Mouse (Mus musculus) ES-CJ7 (cell line): ENCODE measurements around the gene Tmco5.
A peak's percentile ranks its signal among the peaks of the same experiment; 100 is the strongest.

Experiments used
- DNase-seq: peaks from one replicate; pipeline ENCODE4 v3.0.0; 2011; ENCODE audit warnings: low read depth, low spot score

Tmco5 gene

DNA sequence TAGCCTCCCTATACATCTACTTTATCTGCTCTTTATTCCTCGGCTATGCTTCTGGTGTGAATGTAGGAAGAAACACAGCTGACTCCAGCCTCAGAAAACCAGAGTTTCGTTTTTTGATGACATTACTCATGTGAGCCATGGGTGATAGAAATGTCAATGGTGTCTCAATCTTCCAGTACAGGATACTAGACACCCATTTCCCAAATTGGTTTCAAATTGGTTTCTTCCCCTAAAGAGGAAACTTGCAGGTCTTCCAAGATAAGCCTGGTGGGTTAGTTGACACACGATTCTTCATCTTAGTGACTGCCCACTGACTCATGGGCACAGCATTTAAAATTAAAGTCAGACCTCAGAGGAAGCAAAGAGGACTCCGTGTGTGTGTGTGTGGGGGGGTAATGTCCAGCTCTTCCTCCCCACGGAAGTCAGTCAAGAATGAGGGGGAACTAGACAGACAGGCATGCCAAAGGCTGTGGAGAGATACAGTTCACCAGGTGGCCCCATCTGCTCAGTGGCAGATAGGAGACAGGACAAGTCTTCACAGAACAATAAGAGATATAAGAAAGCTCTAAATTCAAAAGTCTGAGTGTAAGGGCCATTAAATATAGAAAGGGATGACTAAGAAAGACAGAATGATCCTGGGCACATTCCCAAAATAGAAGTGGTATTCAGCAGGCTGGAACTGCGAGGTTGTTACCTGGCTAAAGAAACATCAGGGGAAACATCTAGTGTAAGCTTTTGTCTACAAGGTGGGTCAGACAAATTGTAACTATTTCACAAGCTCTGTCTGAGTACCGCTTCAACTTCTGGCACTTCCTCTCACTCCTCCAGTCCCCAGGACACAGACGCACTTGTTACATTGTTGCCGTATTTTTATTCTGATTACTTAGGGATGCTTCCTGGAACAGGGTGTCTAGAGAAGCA lies 44.3 kb downstream of the Tmco5 start:
- no peak for DNase-seq

DNA sequence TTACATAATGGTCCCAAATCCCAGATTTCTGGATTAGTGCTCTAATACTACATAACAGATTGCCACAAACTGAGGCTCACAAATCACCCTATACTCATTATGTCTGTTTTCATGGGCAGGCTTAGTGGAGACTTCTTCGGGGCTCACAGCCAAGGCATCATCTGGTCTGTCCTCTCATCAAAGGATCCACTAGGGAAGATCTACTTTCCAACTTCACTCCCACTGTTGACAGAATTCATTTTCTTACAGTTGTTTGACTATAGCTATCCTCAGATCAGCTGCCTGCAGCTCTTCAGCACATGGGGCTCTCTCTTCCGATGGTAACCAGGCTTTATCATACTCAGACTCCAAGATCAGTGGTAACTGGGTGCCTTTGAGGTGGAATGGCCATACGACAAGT lies 45.2 kb downstream of the Tmco5 start:
- no peak for DNase-seq

DNA sequence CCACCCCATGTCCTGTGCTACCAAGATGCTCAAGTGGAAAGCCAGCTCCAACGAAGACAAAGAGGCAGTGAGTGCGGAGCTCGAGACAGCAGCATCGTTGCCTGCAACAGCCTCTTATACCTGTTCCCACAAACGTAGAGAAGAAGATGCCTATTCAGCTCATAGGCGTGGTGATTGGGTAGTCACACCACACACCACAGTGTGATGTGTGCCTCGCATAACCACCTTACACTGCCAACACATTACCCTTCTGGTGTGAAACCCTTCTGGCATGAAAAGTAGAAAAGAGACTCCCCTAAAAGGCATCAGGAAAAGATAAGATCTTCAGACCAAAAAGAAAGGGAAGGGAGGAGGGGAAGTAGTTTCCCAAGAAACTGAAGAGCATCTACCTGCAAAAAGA lies 45.8 kb downstream of the Tmco5 start:
- no peak for DNase-seq

DNA sequence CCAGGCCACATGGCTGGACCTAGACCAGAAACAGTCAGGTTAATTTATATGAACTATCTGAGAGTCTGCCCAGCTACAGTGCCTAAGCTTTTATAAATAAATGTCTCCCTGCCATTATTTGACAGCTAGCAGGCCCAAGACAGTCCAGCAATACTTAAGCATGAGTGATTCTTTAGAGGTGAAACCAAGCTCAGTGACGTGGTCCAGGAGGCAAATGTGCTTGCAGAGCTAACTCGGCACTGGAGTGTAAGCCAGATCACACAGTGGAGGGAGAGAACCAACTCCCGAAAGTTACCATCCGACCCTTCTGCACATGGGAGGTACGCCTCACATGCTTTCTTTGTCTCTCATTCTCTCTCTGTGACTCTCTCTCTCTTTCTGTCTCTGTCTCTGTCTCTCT lies 46.7 kb downstream of the Tmco5 start:
- DNase-seq, result no peak

DNA sequence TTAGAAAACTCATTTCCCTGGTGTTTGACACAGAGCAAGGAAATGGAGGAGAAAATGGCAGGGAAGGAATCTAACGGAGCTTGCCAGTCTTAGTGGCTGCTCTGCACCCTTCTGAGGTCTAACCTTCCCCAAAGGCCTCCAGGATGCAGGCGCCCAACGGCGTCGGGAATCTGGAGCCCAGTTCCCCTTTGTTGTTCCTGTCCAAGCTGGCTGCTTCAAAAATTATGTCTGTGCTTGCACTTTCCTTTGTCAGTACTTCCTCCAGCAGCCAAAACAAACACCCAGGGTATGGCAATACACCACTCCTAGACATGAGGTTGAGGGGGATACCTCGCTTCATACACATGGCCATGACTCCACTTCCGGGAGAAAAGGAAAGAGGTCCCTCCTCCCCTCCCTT lies 53.7 kb downstream of the Tmco5 start:
- DNase-seq, result no peak

DNA sequence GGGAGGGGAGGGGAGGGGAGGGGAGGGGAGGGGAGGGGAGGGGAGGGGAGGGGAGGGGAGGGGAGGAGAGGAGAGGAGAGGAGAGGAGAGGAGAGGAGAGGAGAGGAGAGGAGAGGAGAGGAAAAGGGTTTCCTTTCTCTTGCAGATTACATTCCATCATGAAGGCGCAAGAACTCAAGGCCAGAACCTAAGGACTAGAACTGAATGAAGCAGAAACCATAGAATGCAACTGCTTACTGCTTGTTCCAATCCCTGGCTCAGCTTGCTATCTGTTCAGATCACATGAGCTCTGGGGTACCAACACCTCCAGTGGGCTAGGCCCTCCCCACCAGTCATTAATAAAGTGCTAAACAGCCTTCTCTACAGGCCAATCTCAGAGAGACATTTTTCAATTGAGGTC lies 55.7 kb downstream of the Tmco5 start:
- peak; percentile 56 for DNase-seq

DNA sequence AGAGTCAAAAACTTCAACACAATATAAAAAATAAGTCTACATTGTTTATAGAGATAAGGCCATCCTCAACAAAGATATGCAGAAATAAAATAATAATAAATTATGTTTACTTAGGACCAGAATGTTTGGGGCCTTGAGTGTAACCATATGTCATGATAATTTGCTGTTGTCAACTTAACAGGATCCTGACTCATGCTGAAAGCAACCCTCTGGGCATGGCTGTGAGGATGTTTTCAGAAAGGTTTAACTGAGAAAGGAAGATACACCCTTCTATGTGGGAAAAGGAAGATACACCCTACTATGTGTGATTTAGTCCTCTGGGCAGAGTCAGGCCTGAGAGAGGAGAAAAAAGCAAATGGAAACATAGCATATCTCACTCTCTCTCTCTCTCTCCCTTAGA lies 56.3 kb downstream of the Tmco5 start:
- DNase-seq, result no peak

DNA sequence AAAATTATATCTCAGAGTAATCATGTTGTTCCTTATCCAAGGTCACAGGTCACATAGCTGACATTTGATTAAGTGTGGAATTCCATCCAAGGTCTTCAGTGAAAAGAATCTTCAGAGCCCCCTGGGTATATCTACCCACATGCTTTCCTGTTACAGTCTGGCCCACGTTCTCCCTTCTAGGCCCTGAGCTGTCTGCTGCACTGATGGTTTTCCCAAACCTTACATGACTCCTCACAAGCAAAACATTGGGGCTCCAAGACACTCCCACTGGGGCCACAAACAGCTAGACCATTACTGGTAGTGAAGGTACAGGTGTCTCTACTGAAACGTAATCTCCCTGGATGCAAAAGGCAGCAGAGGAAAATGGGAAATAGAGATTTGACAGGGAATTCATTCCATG lies 57.9 kb downstream of the Tmco5 start:
- DNase-seq, result no peak

DNA sequence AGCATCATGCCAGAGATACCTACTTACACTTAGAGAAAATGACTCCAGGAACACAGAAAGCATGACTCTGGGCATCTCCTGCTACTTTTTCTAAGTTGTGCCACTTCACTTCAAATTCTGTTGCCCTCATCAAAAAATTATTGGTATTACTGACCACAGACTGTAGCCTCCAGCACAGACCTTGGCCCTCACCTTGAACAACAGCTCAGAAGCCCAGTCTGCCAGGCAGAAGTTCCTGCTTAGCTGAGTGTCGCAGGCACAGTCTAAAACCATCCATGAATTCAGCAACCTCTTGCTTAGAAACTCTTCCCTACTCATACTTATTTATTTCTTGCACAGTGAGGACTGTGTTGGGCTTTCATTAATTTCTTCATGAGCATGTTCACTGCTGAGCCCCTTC lies 58.7 kb downstream of the Tmco5 start:
- DNase-seq, result no peak

DNA sequence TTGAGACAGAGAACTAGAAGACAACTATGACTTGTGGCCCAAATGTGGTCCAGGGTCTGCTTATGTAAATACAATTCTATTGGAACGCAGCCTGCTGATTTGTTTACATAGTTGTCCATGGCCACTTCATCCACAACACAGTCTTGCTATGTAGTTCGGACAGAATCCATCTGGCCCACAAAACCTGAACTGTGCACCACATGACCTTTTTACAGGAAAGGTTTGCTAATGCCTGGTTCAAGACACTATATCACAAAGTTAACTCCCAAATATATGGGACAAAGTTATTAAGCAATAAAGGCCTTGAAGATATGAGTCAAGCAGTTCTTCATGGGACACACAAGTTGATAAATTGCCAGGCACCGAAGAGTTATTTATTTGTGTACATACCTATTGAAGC lies 63.3 kb downstream of the Tmco5 start:
- DNase-seq, result no peak
